In the genomic region with DNA sequence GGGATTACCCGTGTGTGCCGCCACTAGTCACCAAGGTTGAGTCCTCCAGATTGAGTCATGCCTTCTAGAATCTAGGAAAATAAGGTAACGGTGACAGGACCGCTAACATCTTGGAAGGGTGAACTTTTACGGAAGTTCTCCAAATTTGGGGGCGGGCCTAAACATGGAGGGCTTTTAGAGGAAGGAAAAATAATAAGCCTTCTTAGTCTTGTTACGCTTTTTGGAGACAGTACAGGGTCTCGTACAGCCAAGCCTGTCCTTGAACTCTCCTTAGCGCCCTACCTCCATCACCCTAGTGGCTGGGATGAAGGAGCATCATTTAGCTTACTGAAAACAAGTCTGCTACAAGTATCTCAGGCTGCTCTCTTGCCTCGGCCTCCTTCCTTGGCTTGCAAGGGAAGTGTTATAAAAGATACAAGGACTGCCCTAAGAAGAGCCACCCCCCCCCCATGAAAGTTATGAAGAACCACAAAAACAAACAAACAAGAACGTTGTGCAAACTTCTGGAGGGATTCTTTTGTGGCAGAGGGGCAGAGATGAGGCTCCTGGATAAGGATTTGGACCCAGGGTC, we compare ENCODE assay signal across 8 mouse cellular contexts. TPM values are rescaled to one million over a fixed set of nuclear protein-coding genes. Genes with fewer than 3 reads are reported as not detected.
DNase-seq lines count a peak whose midpoint lies in the region; ATAC-seq and TF ChIP-seq lines count a peak whose summit lies in the region.

No protein-coding gene starts in this region.

- intact Hi-C loops in left cerebral cortex, postnatal 10 days (cut with DNase I) = no loop called here

- H3K4me3 ChIP-seq in layer of hippocampus, adult 2 months = peak overlapping the region; percentile 58
- peak overlapping the region; percentile 38; the same call in 1 of the 2 replicates for H3K4me3 ChIP-seq in cortical plate, adult 2 months (ENCODE audit: insufficient read depth, low read length)
- peak overlapping the region; percentile 59 for H3K4me3 ChIP-seq in hindbrain, embryonic 16.5 days (ENCODE audit: low read length)
- H3K4me3 ChIP-seq in midbrain, embryonic 13.5 days (replicated peaks) = peak overlapping the region; percentile 57

- no peak for DNase-seq in layer of hippocampus, adult 2 months (ENCODE audit: low spot score in 2 of 2)
- no peak for DNase-seq in layer of hippocampus, postnatal 10 days (ENCODE audit: low spot score in 2 of 2)
- no peak for DNase-seq in frontal cortex, adult 2 months (ENCODE audit: extremely low spot score in 1 of 2, low spot score in 1 of 2)
- no peak for DNase-seq in left cerebral cortex, postnatal 10 days (ENCODE audit: extremely low spot score in 1 of 2, low spot score in 2 of 2)
- no peak for DNase-seq in frontal cortex, postnatal 10 days (ENCODE audit: low spot score in 2 of 2)

- TF ChIP-seq POLR2A in cortical plate, adult 2 months (IDR thresholded peaks at IDR 0.05; ENCODE audit: extremely low read depth, insufficient read depth, low read length) = no peak

- H3K27ac ChIP-seq in layer of hippocampus, adult 2 months = no peak overlapping the region
- H3K27ac ChIP-seq in cortical plate, adult 2 months (ENCODE audit: insufficient read depth, low read length) = no peak overlapping the region
- H3K27ac ChIP-seq in hindbrain, embryonic 16.5 days (ENCODE audit: low read depth, low read length) = no peak overlapping the region
- H3K27ac ChIP-seq in midbrain, embryonic 13.5 days = no peak overlapping the region

- no peaks in the 10 kb centered on the region for H3K36me3 ChIP-seq in hindbrain, embryonic 16.5 days (ENCODE audit: control insufficient read depth, insufficient read depth, low read length)
- 0 out of 2 replicates have a peak, but pooled peaks cover 2% of the 10 kb centered on the region for H3K36me3 ChIP-seq in midbrain, embryonic 13.5 days

- no peak for TF ChIP-seq CTCF in layer of hippocampus, adult 2 months (conservative IDR thresholded peaks at IDR 0.05)
- TF ChIP-seq CTCF in cortical plate, adult 2 months (IDR thresholded peaks at IDR 0.05; ENCODE audit: extremely low read depth, insufficient read depth, low read length) = no peak

- H3K4me2 ChIP-seq in hindbrain, embryonic 16.5 days (ENCODE audit: low read length) = peak overlapping the region; percentile 93
- H3K4me2 ChIP-seq in midbrain, embryonic 13.5 days (replicated peaks) = peak overlapping the region; percentile 96

- no peaks in the 10 kb centered on the region for H3K9me3 ChIP-seq in hindbrain, embryonic 16.5 days (ENCODE audit: control insufficient read depth, low read length)
- H3K9me3 ChIP-seq in midbrain, embryonic 13.5 days = no peaks in the 10 kb centered on the region

- peaks cover 2% of the 10 kb centered on the region; the same call in 1 of the 2 replicates for H3K4me1 ChIP-seq in cortical plate, adult 2 months (ENCODE audit: control insufficient read depth, insufficient read depth, low read length)
- peaks cover 17% of the 10 kb centered on the region for H3K4me1 ChIP-seq in hindbrain, embryonic 16.5 days (ENCODE audit: control insufficient read depth, insufficient read depth, low read depth, low read length)
- peaks cover 42% of the 10 kb centered on the region for H3K4me1 ChIP-seq in midbrain, embryonic 13.5 days (replicated peaks)

- peak overlapping the region; percentile 70 for H3K9ac ChIP-seq in hindbrain, embryonic 16.5 days (ENCODE audit: low read depth, low read length)
- H3K9ac ChIP-seq in midbrain, embryonic 13.5 days (replicated peaks) = peak overlapping the region; percentile 75

- no peak for ATAC-seq in hindbrain, embryonic 16.5 days
- ATAC-seq in midbrain, embryonic 13.5 days = no peak

- 11% methylated on average over 11 of the region's 11 CpGs for WGBS in hindbrain, embryonic 16.5 days
- WGBS in midbrain, embryonic 13.5 days = 5% methylated on average over 11 of the region's 11 CpGs

- no peaks in the 10 kb centered on the region for H3K27me3 ChIP-seq in hindbrain, embryonic 16.5 days (replicated peaks; ENCODE audit: control insufficient read depth, insufficient read depth, low read length)
- 0 out of 2 replicates have a peak, but pooled peaks cover 14% of the 10 kb centered on the region for H3K27me3 ChIP-seq in midbrain, embryonic 13.5 days

RNA-seq across cellular contexts. Expression of gene Slc1a5, which starts 1.5 kb away (rescaled TPM):
- total RNA-seq in layer of hippocampus, adult 2 months (2021) = 1 to 10 TPM; 3.5 to 4.7 TPM
- 1 to 10 TPM; 4.0 to 4.6 TPM for total RNA-seq in layer of hippocampus, postnatal 10 days (2021)
- 5.7 and 6.1 TPM in 2 replicates for polyA plus RNA-seq in cortical plate, adult 2 months (2012; rRNA removed)
- 9.6 and 11.5 TPM in 2 replicates for polyA plus RNA-seq in hindbrain, embryonic 16.5 days (2015; fragmentation: Nextera tagmentation; extraction: Ambion mirVana)
- polyA plus RNA-seq in midbrain, embryonic 13.5 days (2015; fragmentation: Nextera tagmentation; extraction: Ambion mirVana) = 13.8 and 14.9 TPM in 2 replicates
- 12.6 and 13.4 TPM in 2 replicates for polyA plus RNA-seq in frontal cortex, adult 2 months (2012; rRNA removed)
- 1 to 10 TPM; 3.9 to 4.3 TPM for total RNA-seq in left cerebral cortex, postnatal 10 days (2021)

RNA-seq across cellular contexts. Expression of gene Strn4, which starts 33.0 kb away (rescaled TPM):
- total RNA-seq in layer of hippocampus, adult 2 months (2021) = 100 to 1,000 TPM; 286 to 314 TPM
- total RNA-seq in layer of hippocampus, postnatal 10 days (2021) = 100 to 1,000 TPM; 260 to 286 TPM
- 291 and 307 TPM in 2 replicates for polyA plus RNA-seq in cortical plate, adult 2 months (2012; rRNA removed)
- 159 and 170 TPM in 2 replicates for polyA plus RNA-seq in hindbrain, embryonic 16.5 days (2015; fragmentation: Nextera tagmentation; extraction: Ambion mirVana)
- 184 and 186 TPM in 2 replicates for polyA plus RNA-seq in midbrain, embryonic 13.5 days (2015; fragmentation: Nextera tagmentation; extraction: Ambion mirVana)
- 262 TPM in 2 replicates for polyA plus RNA-seq in frontal cortex, adult 2 months (2012; rRNA removed)
- total RNA-seq in left cerebral cortex, postnatal 10 days (2021) = 100 to 1,000 TPM; 269 to 272 TPM

RNA-seq across cellular contexts. Expression of gene Fkrp, which starts 33.9 kb away (rescaled TPM):
- 10 to 100 TPM; 46.7 to 49.5 TPM for total RNA-seq in layer of hippocampus, adult 2 months (2021)
- 10 to 100 TPM; 42.2 to 45.0 TPM for total RNA-seq in layer of hippocampus, postnatal 10 days (2021)
- polyA plus RNA-seq in cortical plate, adult 2 months (2012; rRNA removed) = 42.3 and 44.0 TPM in 2 replicates
- 46.9 and 48.4 TPM in 2 replicates for polyA plus RNA-seq in hindbrain, embryonic 16.5 days (2015; fragmentation: Nextera tagmentation; extraction: Ambion mirVana)
- 43.9 and 46.1 TPM in 2 replicates for polyA plus RNA-seq in midbrain, embryonic 13.5 days (2015; fragmentation: Nextera tagmentation; extraction: Ambion mirVana)
- 38.2 and 40.3 TPM in 2 replicates for polyA plus RNA-seq in frontal cortex, adult 2 months (2012; rRNA removed)
- 10 to 100 TPM; 49.9 to 51.7 TPM for total RNA-seq in left cerebral cortex, postnatal 10 days (2021)

RNA-seq across cellular contexts. Expression of gene Ap2s1, which starts 44.4 kb away (rescaled TPM):
- 100 to 1,000 TPM; 237 to 271 TPM for total RNA-seq in layer of hippocampus, adult 2 months (2021)
- 100 to 1,000 TPM; 348 to 366 TPM for total RNA-seq in layer of hippocampus, postnatal 10 days (2021)
- 526 and 561 TPM in 2 replicates for polyA plus RNA-seq in cortical plate, adult 2 months (2012; rRNA removed)
- polyA plus RNA-seq in hindbrain, embryonic 16.5 days (2015; fragmentation: Nextera tagmentation; extraction: Ambion mirVana) = 447 and 505 TPM in 2 replicates
- 360 and 361 TPM in 2 replicates for polyA plus RNA-seq in midbrain, embryonic 13.5 days (2015; fragmentation: Nextera tagmentation; extraction: Ambion mirVana)
- polyA plus RNA-seq in frontal cortex, adult 2 months (2012; rRNA removed) = 537 and 586 TPM in 2 replicates
- total RNA-seq in left cerebral cortex, postnatal 10 days (2021) = 100 to 1,000 TPM; 350 to 351 TPM
